Mouse (Mus musculus): ENCODE results near the gene Gm14296.
"Not testable (repeated sequence)": the region's sequence is repeated elsewhere in the genome, so short reads cannot be mapped to it uniquely, and the experiment has no call there.

Gm14296 gene

GRCm38 (mm10) chr2:176927709-176928108 is at the start of gene Gm14296:
Gm14296 (minus strand) TSS chr2:176927809.
- in situ Hi-C loops (cut with MboI; ENCODE audit: unreplicated experiment in 2 of 2) = not testable (repeated sequence)

GRCm38 (mm10) chr2:176905464-176905863 is 22.1 kb downstream of the Gm14296 start:
- in situ Hi-C loops (cut with MboI; ENCODE audit: unreplicated experiment in 2 of 2) = not testable (repeated sequence)
